Mouse (Mus musculus) liver, postnatal 0 days (tissue): ENCODE data around the gene Ift20.

ENCODE experiments used
- CTCF ChIP-seq: sonication (generic); IDR thresholded peaks from 2 replicates; pipeline ENCODE4 v1.5.1; 2016; ENCODE audit warnings: antibody characterized with exemption, low read depth
- EP300 ChIP-seq: IDR thresholded peaks from 2 replicates; pipeline ENCODE4 v1.6.1; 2016; ENCODE audit warnings: antibody characterized with exemption, low read depth, mild to moderate bottlenecking

- no peak for TF ChIP-seq CTCF
- TF ChIP-seq EP300 = no peak
Measured at GRCm38 (mm10) chr11:78521880-78522279, 14.3 kb upstream of the Ift20 start.
